Mouse (Mus musculus) midbrain, embryonic 14.5 days (tissue): ENCODE results near the gene Cd81. TPM values are rescaled to one million over a fixed set of nuclear protein-coding genes. Genes with fewer than 3 reads are reported as not detected.

Experiments used
- ATAC-seq: fragments of 200-750 bp; cut with Nextera tagmentation; 2 replicates; pipeline ENCODE4 v1.8.0; 2017; ENCODE audit warnings: moderate number of reproducible peaks, moderate library complexity; ENCODE audit not compliant: low FRiP score, low TSS enrichment
- DNase-seq: peaks from one replicate; pipeline ENCODE4 v3.0.0-alpha.2; 2015
- H3K27ac ChIP-seq: fragments of 300-500 bp; sonication (generic); replicated peaks from 2 replicates; pipeline ENCODE4 v1.5.1; 2014; ENCODE audit warnings: mild to moderate bottlenecking, low read depth, low read length, moderate library complexity
- H3K27me3 ChIP-seq: fragments of 300-500 bp; sonication (generic); 2 replicates; pipeline ENCODE4 v1.6.1; 2014; ENCODE audit warnings: low read length, control low read depth, mixed read lengths; ENCODE audit not compliant: control insufficient read depth, insufficient read depth
- H3K36me3 ChIP-seq: fragments of 300-500 bp; sonication (generic); 2 replicates; pipeline ENCODE4 v1.6.1; 2014; ENCODE audit warnings: low read length, control low read depth; ENCODE audit not compliant: control insufficient read depth, insufficient read depth
- H3K4me1 ChIP-seq: fragments of 300-500 bp; sonication (generic); 2 replicates; pipeline ENCODE4 v1.6.1; 2014; ENCODE audit warnings: mild to moderate bottlenecking, antibody characterized with exemption, low read length, control low read depth; ENCODE audit not compliant: control insufficient read depth, insufficient read depth
- H3K4me2 ChIP-seq: fragments of 300-500 bp; sonication (generic); 2 replicates; pipeline ENCODE4 v1.6.1; 2014; ENCODE audit warnings: mild to moderate bottlenecking, low read length, moderate library complexity
- H3K4me3 ChIP-seq: fragments of 300-500 bp; sonication (generic); replicated peaks from 2 replicates; pipeline ENCODE4 v1.5.1; 2014; ENCODE audit warnings: low read depth, low read length
- H3K9ac ChIP-seq: fragments of 300-500 bp; sonication (generic); replicated peaks from 2 replicates; pipeline ENCODE4 v1.6.1; 2014; ENCODE audit warnings: mild to moderate bottlenecking, low read length, moderate library complexity
- H3K9me3 ChIP-seq: fragments of 300-500 bp; sonication (generic); 2 replicates; pipeline ENCODE4 v1.6.1; 2016; ENCODE audit warnings: low read length, control low read depth, mixed read lengths; ENCODE audit not compliant: control insufficient read depth
- WGBS: fragments of 180-500 bp; shearing (Covaris S2); extraction: QIAGEN DNeasy Blood & Tissue Kit; methylation state at CpG from one replicate; pipeline ENCODE4 v1.1.7; 2014; 5-methylcytosine and 5-hydroxymethylcytosine counted together
- polyA plus RNA-seq: library from polyadenylated mRNA; unstranded; fragments of >200 nt; fragmentation: Nextera tagmentation; extraction: Ambion mirVana; gene quantifications from 2 replicates; pipeline ENCODE4 v1.2.1, GENCODE M21; 2014

The Cd81 gene
- polyA plus RNA-seq, 1 experiment from 2014 or later, result 316 TPM

- Histone ChIP-seq H3K9me3 (no peaks in the 10 kb centered on the region), H3K9ac (no peak overlapping the region), H3K36me3 (no peaks in the 10 kb centered on the region), H3K4me1 (no peaks in the 10 kb centered on the region), H3K4me2 (no peak overlapping the region), H3K27ac (no peak overlapping the region), H3K4me3 (no peak overlapping the region), H3K27me3 (no peaks in the 10 kb centered on the region)
- WGBS, result 80% methylated on average over 3 of the region's 3 CpGs
- no peak for ATAC-seq
- no peak for DNase-seq
These were observed 11.3 kb upstream of the Cd81 start for GRCm38 (mm10) chr7:143041138-143041822.

GRCm38 (mm10) chr7:143042089-143042488 is 10.4 kb upstream of the Cd81 start:
- H3K27me3 ChIP-seq, result no peaks in the 10 kb centered on the region
- H3K9me3 ChIP-seq, result no peaks in the 10 kb centered on the region
- no peak overlapping the region for H3K4me2 ChIP-seq
- DNase-seq (no peak), ATAC-seq (no peak)
- WGBS, result 91% methylated on average over 3 of the region's 3 CpGs
- no peak overlapping the region for H3K4me3 ChIP-seq
- no peak overlapping the region for H3K9ac ChIP-seq
- H3K4me1 ChIP-seq, result no peaks in the 10 kb centered on the region
- no peaks in the 10 kb centered on the region for H3K36me3 ChIP-seq
- H3K27ac ChIP-seq, result no peak overlapping the region

GRCm38 (mm10) chr7:143042897-143043300 is 9.6 kb upstream of the Cd81 start:
- Histone ChIP-seq H3K4me1 (no peaks in the 10 kb centered on the region), H3K4me3 (no peak overlapping the region), H3K9ac (no peak overlapping the region), H3K4me2 (no peak overlapping the region), H3K9me3 (no peaks in the 10 kb centered on the region), H3K36me3 (no peaks in the 10 kb centered on the region), H3K27me3 (no peaks in the 10 kb centered on the region), H3K27ac (no peak overlapping the region)
- no peak for ATAC-seq
- WGBS, result 91% methylated on average over 3 of the region's 3 CpGs
- DNase-seq, result no peak

- WGBS, result 95% methylated on average over 2 of the region's 2 CpGs
- H3K4me1 ChIP-seq, result no peaks in the 10 kb centered on the region
- no peak overlapping the region for H3K4me3 ChIP-seq
- ATAC-seq (no peak), DNase-seq (no peak)
- no peaks in the 10 kb centered on the region for H3K36me3 ChIP-seq
- H3K27ac ChIP-seq, result no peak overlapping the region
- no peaks in the 10 kb centered on the region for H3K9me3 ChIP-seq
- no peaks in the 10 kb centered on the region for H3K27me3 ChIP-seq
- H3K9ac ChIP-seq, result no peak overlapping the region
- no peak overlapping the region for H3K4me2 ChIP-seq
These were observed 8.3 kb upstream of the Cd81 start for GRCm38 (mm10) chr7:143044049-143044825.

- Histone ChIP-seq H3K4me3 (no peak overlapping the region), H3K4me1 (no peaks in the 10 kb centered on the region), H3K9ac (no peak overlapping the region), H3K9me3 (no peaks in the 10 kb centered on the region), H3K4me2 (no peak overlapping the region), H3K27ac (no peak overlapping the region), H3K36me3 (no peaks in the 10 kb centered on the region), H3K27me3 (no peaks in the 10 kb centered on the region)
- DNase-seq, result no peak
- no peak for ATAC-seq
These were observed 7.7 kb upstream of the Cd81 start for GRCm38 (mm10) chr7:143044826-143045206.

- 88% methylated on average over 7 of the region's 7 CpGs for WGBS
- ATAC-seq (no peak), DNase-seq (no peak)
These were observed 6.2 kb upstream of the Cd81 start for GRCm38 (mm10) chr7:143046358-143046757.

GRCm38 (mm10) chr7:143049331-143049730 is 3.2 kb upstream of the Cd81 start:
- no peak overlapping the region for H3K27ac ChIP-seq
- H3K9ac ChIP-seq, result no peak overlapping the region
- no peak overlapping the region for H3K4me2 ChIP-seq
- H3K36me3 ChIP-seq, result no peaks in the 10 kb centered on the region
- no peak for ATAC-seq
- H3K4me3 ChIP-seq, result no peak overlapping the region
- no peaks in the 10 kb centered on the region for H3K27me3 ChIP-seq
- WGBS, result 80% methylated on average over 3 of the region's 3 CpGs
- no peaks in the 10 kb centered on the region for H3K9me3 ChIP-seq
- no peak for DNase-seq
- peaks cover 16% of the 10 kb centered on the region for H3K4me1 ChIP-seq

More at GRCm38 (mm10) chr7:143046358-143046757, 6.2 kb upstream of the Cd81 start:
- Histone ChIP-seq H3K4me1 (no peaks in the 10 kb centered on the region), H3K36me3 (no peaks in the 10 kb centered on the region), H3K27me3 (no peaks in the 10 kb centered on the region), H3K4me2 (no peak overlapping the region), H3K27ac (no peak overlapping the region), H3K4me3 (no peak overlapping the region), H3K9me3 (no peaks in the 10 kb centered on the region), H3K9ac (no peak overlapping the region)

- 94% methylated on average over 3 of the region's 3 CpGs for WGBS
- H3K4me2 ChIP-seq, result no peak overlapping the region
These were observed 2.4 kb upstream of the Cd81 start for GRCm38 (mm10) chr7:143049841-143050816.

More at GRCm38 (mm10) chr7:143049841-143050816, 2.4 kb upstream of the Cd81 start:
- H3K9ac ChIP-seq, result no peak overlapping the region
- H3K36me3 ChIP-seq, result no peaks in the 10 kb centered on the region
- ATAC-seq (no peak), DNase-seq (no peak)
- no peak overlapping the region for H3K4me3 ChIP-seq
- peaks cover 22% of the 10 kb centered on the region for H3K4me1 ChIP-seq
- no peak overlapping the region for H3K27ac ChIP-seq
- H3K9me3 ChIP-seq, result no peaks in the 10 kb centered on the region
- H3K27me3 ChIP-seq, result no peaks in the 10 kb centered on the region
